Mouse (Mus musculus) E14TG2a.4 (cell line): Measurements from ENCODE around the gene Map1b.

Experiments
- CTCF ChIP-seq: conservative IDR thresholded peaks from 2 replicates; pipeline ENCODE4 v1.5.1; 2014; ENCODE audit warnings: low read length
- NANOG ChIP-seq: IDR thresholded peaks from 2 replicates; pipeline ENCODE4 v1.6.1; 2014; ENCODE audit warnings: borderline replicate concordance, low read length, mixed read lengths
- POU5F1 ChIP-seq: IDR thresholded peaks from 2 replicates; pipeline ENCODE4 v1.6.1; 2014; ENCODE audit warnings: low read length, borderline replicate concordance

GRCm38 (mm10) chr13:99440228-99440627 lies 76.1 kb downstream of the Map1b start:
- TF ChIP-seq CTCF: no peak
- TF ChIP-seq NANOG: no peak
- no peak for TF ChIP-seq POU5F1
